Mouse (Mus musculus) intestine, embryonic 16.5 days (tissue): ENCODE data around the gene Cpne2. TPM values are rescaled to one million over a fixed set of nuclear protein-coding genes. Genes with fewer than 3 reads are reported as not detected.

Experiments
- ATAC-seq: fragments of 200-750 bp; cut with Nextera tagmentation; 2 replicates; pipeline ENCODE4 v1.8.0; 2017; ENCODE audit warnings: moderate TSS enrichment, moderate library complexity
- H3K27ac ChIP-seq: fragments of 300-500 bp; sonication (generic); 2 replicates; pipeline ENCODE4 v1.5.1; 2014; ENCODE audit warnings: mild to moderate bottlenecking, low read length
- H3K27me3 ChIP-seq: fragments of 300-500 bp; sonication (generic); replicated peaks from 2 replicates; pipeline ENCODE4 v1.6.1; 2014; ENCODE audit warnings: low read length, control low read depth, mixed read lengths; ENCODE audit not compliant: control insufficient read depth, insufficient read depth
- H3K36me3 ChIP-seq: fragments of 300-500 bp; sonication (generic); 2 replicates; pipeline ENCODE4 v1.6.1; 2014; ENCODE audit warnings: low read length, control low read depth; ENCODE audit not compliant: control insufficient read depth, insufficient read depth
- H3K4me1 ChIP-seq: fragments of 300-500 bp; sonication (generic); 2 replicates; pipeline ENCODE4 v1.6.1; 2014; ENCODE audit warnings: low read length, control low read depth, mixed read lengths; ENCODE audit not compliant: control insufficient read depth, insufficient read depth
- H3K4me2 ChIP-seq: fragments of 300-500 bp; sonication (generic); 2 replicates; pipeline ENCODE4 v1.6.1; 2014; ENCODE audit warnings: low read depth, low read length, control low read depth
- H3K4me3 ChIP-seq: fragments of 300-500 bp; sonication (generic); 2 replicates; pipeline ENCODE4 v1.5.1; 2014; ENCODE audit warnings: mild to moderate bottlenecking, low read length
- H3K9ac ChIP-seq: fragments of 300-500 bp; sonication (generic); 2 replicates; pipeline ENCODE4 v1.6.1; 2014; ENCODE audit warnings: low read depth, low read length
- H3K9me3 ChIP-seq: fragments of 300-500 bp; sonication (generic); 2 replicates; pipeline ENCODE4 v1.6.1; 2016; ENCODE audit warnings: low read length, control low read depth; ENCODE audit not compliant: control insufficient read depth
- WGBS: fragments of 180-500 bp; shearing (Covaris S2); extraction: QIAGEN DNeasy Blood & Tissue Kit; methylation state at CpG from one replicate; pipeline ENCODE4 v1.1.7; 2014; 5-methylcytosine and 5-hydroxymethylcytosine counted together
- polyA plus RNA-seq: library from polyadenylated mRNA; unstranded; fragments of >200 nt; fragmentation: Nextera tagmentation; extraction: Ambion mirVana; gene quantifications from 2 replicates; pipeline ENCODE4 v1.2.1, GENCODE M21; 2015

The Cpne2 gene
- polyA plus RNA-seq, 1 experiment from 2014 or later = 5.7 TPM

DNA sequence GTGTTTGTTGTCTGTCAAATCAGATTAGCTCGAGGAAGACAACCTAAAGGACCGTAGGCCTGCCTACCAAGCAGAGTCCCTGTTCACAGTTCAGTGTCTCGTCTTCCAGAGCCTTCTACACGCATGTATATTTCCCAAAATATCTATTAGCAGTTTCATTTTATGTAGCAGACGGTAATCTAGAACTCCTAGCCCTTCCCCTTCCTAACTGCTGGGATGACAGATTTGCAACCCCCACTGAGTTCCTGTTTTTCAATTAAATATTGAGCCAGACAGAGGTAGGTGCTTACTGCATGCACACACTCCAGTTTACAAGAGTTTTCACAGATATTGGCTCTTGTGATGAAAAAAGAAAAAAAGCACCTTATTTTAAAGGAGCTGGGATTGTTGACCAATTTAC, 16.7 kb downstream of the Cpne2 start:
- H3K36me3 ChIP-seq = no peaks in the 10 kb centered on the region
- H3K9ac ChIP-seq = no peak overlapping the region
- no peak for ATAC-seq
- H3K4me1 ChIP-seq = no peaks in the 10 kb centered on the region
- H3K27ac ChIP-seq = no peak overlapping the region
- no peak overlapping the region for H3K4me2 ChIP-seq
- WGBS = 67% methylated on average over 5 of the region's 5 CpGs
- H3K4me3 ChIP-seq = no peak overlapping the region
- H3K27me3 ChIP-seq = no peaks in the 10 kb centered on the region
- no peaks in the 10 kb centered on the region for H3K9me3 ChIP-seq

DNA sequence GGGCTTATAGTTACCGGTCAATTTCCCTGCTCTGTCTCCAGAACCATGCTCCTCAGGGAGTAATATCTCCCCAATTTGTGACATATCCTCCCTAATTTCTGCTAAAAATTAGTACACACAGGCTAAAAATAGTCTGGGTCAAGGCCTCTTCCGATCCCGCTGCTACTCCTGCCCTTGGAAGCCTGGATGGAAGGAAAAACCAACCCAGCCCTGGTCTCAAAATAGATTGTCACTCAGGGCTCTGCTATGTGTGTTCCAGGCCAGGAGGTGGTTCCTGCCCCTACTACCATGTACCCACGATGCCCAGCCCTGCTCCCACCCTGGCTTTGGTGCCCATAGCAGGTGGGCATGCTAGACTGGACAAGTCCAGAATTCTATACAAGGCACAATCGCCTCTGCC, 17.2 kb downstream of the Cpne2 start:
- no peak overlapping the region for H3K4me2 ChIP-seq
- 82% methylated on average over 5 of the region's 5 CpGs for WGBS
- ATAC-seq = no peak
- H3K27ac ChIP-seq = no peak overlapping the region
- H3K9ac ChIP-seq = no peak overlapping the region
- H3K27me3 ChIP-seq = no peaks in the 10 kb centered on the region
- H3K4me3 ChIP-seq = no peak overlapping the region
- H3K36me3 ChIP-seq = no peaks in the 10 kb centered on the region
- no peaks in the 10 kb centered on the region for H3K9me3 ChIP-seq
- no peaks in the 10 kb centered on the region for H3K4me1 ChIP-seq

DNA sequence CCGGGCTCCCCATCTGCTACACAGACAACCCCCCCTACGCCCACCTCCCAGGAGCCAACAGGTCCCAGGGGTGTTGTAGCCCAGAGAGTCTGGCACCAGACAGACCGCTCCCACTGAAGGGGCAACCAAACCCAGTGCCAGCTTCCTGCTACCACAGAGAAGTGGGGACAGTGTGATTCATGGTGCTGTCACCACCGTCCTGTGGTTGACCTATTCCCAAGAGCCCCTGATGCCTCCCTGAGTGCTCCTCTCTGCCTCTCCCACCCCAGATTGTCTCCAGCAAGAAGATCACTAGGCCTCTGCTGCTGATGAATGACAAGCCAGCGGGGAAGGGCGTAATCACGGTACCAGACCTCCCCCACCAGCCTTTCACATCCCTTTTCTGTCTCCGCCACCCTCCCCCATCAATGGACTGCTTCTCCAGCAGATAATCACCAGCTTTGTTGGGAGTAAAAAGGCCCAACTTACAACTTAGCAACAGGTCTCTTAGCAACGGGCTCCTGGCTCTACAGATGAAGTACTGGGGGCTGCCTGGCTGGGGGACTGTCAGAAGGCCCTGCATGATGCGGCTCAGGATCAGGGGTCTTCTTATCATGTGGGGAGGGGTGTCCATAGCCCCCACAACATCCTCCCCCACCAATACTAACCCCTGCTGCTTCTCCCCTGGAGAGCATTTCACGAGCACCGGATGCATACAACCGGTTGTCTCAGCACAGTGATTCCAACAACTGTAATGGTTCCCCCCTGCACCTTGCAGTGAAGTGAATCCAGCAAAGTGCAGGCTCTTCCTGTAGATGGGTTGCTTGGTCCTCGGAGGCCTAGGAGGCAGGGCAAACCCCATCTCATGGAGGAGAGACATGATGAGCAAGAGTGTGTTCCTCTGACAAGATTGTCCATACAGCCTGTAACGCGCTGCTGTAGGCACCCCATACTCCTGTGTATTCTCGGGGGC, 19.0 kb downstream of the Cpne2 start:
- H3K9ac ChIP-seq = no peak overlapping the region
- H3K27me3 ChIP-seq = no peaks in the 10 kb centered on the region
- no peak overlapping the region for H3K27ac ChIP-seq
- no peaks in the 10 kb centered on the region for H3K4me1 ChIP-seq
- no peak overlapping the region for H3K4me2 ChIP-seq
- 55% methylated on average over 17 of the region's 17 CpGs for WGBS
- ATAC-seq = no peak
- no peak overlapping the region for H3K4me3 ChIP-seq
- H3K9me3 ChIP-seq = no peaks in the 10 kb centered on the region
- H3K36me3 ChIP-seq = no peaks in the 10 kb centered on the region

DNA sequence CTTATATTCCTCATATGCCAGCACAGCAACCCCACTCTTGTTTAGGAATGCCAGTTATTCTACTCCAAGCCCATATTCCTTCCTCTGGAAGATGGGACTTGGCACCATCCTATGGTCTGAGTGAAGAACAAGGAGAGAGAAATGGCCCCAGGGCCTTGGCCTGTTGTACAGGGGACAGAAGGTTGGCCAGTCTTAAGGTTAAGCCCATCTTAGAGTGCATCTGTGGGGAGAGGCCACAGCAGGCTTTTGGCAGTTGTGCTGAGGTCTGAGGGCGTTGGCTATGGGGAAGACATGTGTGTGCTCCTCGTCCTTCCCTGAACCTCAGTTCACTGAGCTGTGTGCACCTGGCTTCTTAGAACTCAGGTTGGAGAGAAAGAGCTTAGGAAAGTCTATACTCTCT, 19.9 kb downstream of the Cpne2 start:
- H3K36me3 ChIP-seq = no peaks in the 10 kb centered on the region
- no peak overlapping the region for H3K4me3 ChIP-seq
- no peaks in the 10 kb centered on the region for H3K9me3 ChIP-seq
- no peaks in the 10 kb centered on the region for H3K4me1 ChIP-seq
- WGBS = 89% methylated on average over 2 of the region's 2 CpGs
- no peak overlapping the region for H3K27ac ChIP-seq
- H3K4me2 ChIP-seq = no peak overlapping the region
- no peak for ATAC-seq
- H3K9ac ChIP-seq = no peak overlapping the region
- no peaks in the 10 kb centered on the region for H3K27me3 ChIP-seq

DNA sequence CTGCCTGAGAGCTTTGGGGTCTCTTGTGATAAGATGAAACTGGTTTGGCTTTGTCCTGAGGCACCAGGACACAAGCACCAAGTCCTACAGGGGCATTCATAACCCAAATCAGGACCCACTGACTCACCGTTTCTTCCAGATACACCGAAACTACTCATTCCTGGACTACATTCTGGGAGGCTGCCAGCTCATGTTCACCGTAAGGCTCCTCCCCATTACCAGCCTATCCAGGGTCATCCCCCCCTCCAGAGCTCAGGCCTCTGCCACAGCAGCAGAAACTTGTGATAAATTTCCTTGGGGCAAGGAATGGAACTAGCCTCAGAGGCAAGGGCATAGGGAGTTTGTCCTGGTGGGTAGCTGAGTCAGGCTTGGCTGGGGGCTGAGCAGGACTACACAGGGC, 24.5 kb downstream of the Cpne2 start:
- Histone ChIP-seq H3K9ac (no peak overlapping the region), H3K36me3 (no peaks in the 10 kb centered on the region), H3K4me2 (no peak overlapping the region), H3K4me3 (no peak overlapping the region), H3K27me3 (no peaks in the 10 kb centered on the region), H3K4me1 (no peaks in the 10 kb centered on the region), H3K9me3 (no peaks in the 10 kb centered on the region), H3K27ac (no peak overlapping the region)
- WGBS = 58% methylated on average over 3 of the region's 3 CpGs
- no peak for ATAC-seq

DNA sequence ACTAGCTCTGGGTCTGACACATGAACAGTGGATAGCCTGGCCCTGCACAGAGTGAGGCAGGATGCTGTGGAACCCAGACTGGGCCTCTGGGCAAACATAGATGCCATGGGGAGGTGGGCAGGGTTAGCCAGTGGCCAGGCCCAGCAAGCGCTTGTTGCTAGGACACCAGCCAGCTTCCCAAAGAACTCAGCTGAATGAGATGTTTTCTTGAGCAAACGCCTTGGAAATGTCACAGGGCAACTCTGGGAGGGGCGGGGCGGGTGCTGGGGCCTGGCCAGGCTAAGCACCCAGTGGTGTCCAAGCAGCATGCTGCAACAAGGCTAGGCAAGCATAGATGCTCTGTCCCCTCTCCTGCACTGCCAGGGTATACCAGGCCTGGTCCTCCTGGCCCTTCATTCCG, 28.5 kb downstream of the Cpne2 start:
- Histone ChIP-seq H3K27ac (no peak overlapping the region), H3K4me1 (no peaks in the 10 kb centered on the region), H3K36me3 (no peaks in the 10 kb centered on the region), H3K4me2 (no peak overlapping the region), H3K9me3 (no peaks in the 10 kb centered on the region), H3K27me3 (no peaks in the 10 kb centered on the region), H3K9ac (no peak overlapping the region), H3K4me3 (no peak overlapping the region)
- 52% methylated on average over 5 of the region's 5 CpGs for WGBS
- ATAC-seq = no peak

DNA sequence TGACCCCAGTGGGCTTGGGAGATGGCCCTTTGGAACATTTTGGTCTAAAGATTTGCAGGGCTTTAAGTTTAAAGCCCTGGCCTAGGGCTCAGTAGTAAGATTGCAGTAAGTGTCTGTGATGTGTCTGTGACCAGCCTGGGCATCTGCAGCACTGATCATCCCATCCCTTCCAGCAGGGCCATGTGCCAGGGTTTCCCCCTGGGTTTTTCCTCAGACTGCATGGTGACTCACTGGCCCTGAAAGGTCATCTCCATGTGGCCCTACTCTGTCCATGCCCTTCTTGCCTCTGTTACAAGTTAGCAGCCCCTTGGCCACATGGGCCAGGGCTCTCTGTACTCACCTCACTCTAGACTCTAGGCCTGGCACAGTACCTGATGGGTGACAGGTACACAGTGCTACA, 31.6 kb downstream of the Cpne2 start:
- no peaks in the 10 kb centered on the region for H3K4me1 ChIP-seq
- H3K4me3 ChIP-seq = no peak overlapping the region
- no peaks in the 10 kb centered on the region for H3K9me3 ChIP-seq
- no peaks in the 10 kb centered on the region for H3K36me3 ChIP-seq
- no peak overlapping the region for H3K4me2 ChIP-seq
- ATAC-seq = no peak
- no peaks in the 10 kb centered on the region for H3K27me3 ChIP-seq
- H3K9ac ChIP-seq = no peak overlapping the region
- H3K27ac ChIP-seq = no peak overlapping the region

DNA sequence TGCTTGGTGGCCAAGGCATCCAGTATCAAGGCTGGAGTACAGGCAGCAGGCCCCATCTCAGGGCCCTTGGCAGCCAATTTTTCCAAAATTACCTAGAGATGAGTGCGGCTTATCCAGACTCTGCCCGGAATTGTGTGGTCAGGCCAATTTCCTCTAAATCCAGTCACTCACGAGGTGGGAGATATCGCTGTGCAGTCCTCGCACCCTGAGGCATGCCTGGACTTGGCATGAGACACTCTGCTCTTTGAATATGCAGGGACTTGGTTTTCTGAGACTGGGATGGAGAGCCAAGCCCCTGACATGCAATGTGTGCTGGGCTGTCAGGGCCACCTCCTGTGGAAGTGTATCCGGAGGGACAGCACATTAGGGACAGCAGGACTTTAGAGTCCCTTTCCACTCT, 33.2 kb downstream of the Cpne2 start:
- Histone ChIP-seq H3K27ac (no peak overlapping the region), H3K36me3 (no peaks in the 10 kb centered on the region), H3K9ac (no peak overlapping the region), H3K9me3 (no peaks in the 10 kb centered on the region), H3K4me2 (no peak overlapping the region), H3K4me3 (no peak overlapping the region), H3K4me1 (no peaks in the 10 kb centered on the region), H3K27me3 (no peaks in the 10 kb centered on the region)
- 74% methylated on average over 6 of the region's 6 CpGs for WGBS
- no peak for ATAC-seq

DNA sequence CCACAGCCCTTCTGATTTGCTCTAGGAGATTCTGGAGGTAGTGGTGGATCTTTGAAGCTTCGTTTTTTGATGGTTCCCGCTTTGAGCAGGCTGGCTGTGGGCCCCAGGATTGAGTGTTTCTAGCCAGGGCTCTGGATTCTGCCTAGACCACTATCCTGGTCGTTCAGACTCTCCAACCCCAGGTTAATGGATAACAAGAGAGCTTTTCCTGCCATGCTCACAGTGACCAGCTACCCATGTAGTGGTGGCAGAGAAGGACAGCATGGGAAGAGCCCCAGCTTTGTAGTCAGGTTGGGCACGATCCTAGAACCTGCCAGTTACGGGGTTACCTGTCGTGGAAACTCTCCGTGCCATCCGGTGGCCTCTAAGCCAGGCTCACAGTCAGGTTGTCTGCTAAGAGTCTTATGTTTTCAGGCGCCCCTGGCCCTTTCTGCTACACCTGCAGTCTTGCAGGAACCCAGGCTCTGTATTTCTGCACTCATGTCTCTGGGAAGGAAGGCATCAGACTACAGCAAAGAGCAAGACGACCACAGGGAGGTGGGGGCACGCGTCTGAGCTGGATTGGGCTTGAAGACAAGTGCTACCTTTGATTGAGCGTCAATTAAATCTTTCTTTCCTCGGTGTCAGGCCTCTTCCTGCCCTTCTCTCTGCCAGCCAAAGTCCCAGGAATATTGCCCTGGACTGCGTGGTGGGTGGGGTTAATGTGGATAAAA, 33.8 kb downstream of the Cpne2 start:
- Histone ChIP-seq H3K9ac (no peak overlapping the region), H3K27me3 (no peaks in the 10 kb centered on the region), H3K9me3 (no peaks in the 10 kb centered on the region), H3K4me2 (no peak overlapping the region), H3K36me3 (no peaks in the 10 kb centered on the region), H3K27ac (no peak overlapping the region), H3K4me3 (no peak overlapping the region), H3K4me1 (no peaks in the 10 kb centered on the region)
- ATAC-seq = peak; percentile 56; the same call in 1 of the 2 replicates
- WGBS = 51% methylated on average over 15 of the region's 15 CpGs
